Mouse (Mus musculus) kidney, embryonic 14.5 days (tissue): ENCODE results near the gene Myo18b. TPM values are rescaled to one million over a fixed set of nuclear protein-coding genes. Genes with fewer than 3 reads are reported as not detected.

Source experiments
- ATAC-seq: fragments of 200-750 bp; cut with Nextera tagmentation; 2 replicates; pipeline ENCODE4 v1.8.0; 2017; ENCODE audit warnings: moderate number of reproducible peaks, mild to moderate bottlenecking, moderate TSS enrichment, moderate library complexity; ENCODE audit not compliant: low FRiP score, low TSS enrichment
- H3K27ac ChIP-seq: fragments of 300-500 bp; sonication (generic); 2 replicates; pipeline ENCODE4 v1.5.1; 2014; ENCODE audit warnings: low read depth, mild to moderate bottlenecking, low read length, moderate library complexity, mixed read lengths
- H3K27me3 ChIP-seq: fragments of 300-500 bp; sonication (generic); 2 replicates; pipeline ENCODE4 v1.6.1; 2014; ENCODE audit warnings: mild to moderate bottlenecking, low read length; ENCODE audit not compliant: control insufficient read depth, insufficient read depth
- H3K36me3 ChIP-seq: fragments of 300-500 bp; sonication (generic); 2 replicates; pipeline ENCODE4 v1.6.1; 2014; ENCODE audit warnings: low read length, mixed read lengths; ENCODE audit not compliant: control insufficient read depth, insufficient read depth
- H3K4me1 ChIP-seq: fragments of 300-500 bp; sonication (generic); 2 replicates; pipeline ENCODE4 v1.6.1; 2014; ENCODE audit warnings: low read length, mixed read lengths; ENCODE audit not compliant: control insufficient read depth, insufficient read depth
- H3K4me2 ChIP-seq: fragments of 300-500 bp; sonication (generic); replicated peaks from 2 replicates; pipeline ENCODE4 v1.6.1; 2014; ENCODE audit warnings: low read depth, mild to moderate bottlenecking, low read length
- H3K4me3 ChIP-seq: fragments of 300-500 bp; sonication (generic); 2 replicates; pipeline ENCODE4 v1.5.1; 2014; ENCODE audit warnings: mild to moderate bottlenecking, low read length
- H3K9ac ChIP-seq: fragments of 300-500 bp; sonication (generic); 2 replicates; pipeline ENCODE4 v1.6.1; 2014; ENCODE audit warnings: low read depth, mild to moderate bottlenecking, low read length, moderate library complexity
- H3K9me3 ChIP-seq: fragments of 300-500 bp; sonication (generic); 2 replicates; pipeline ENCODE4 v1.6.1; 2016; ENCODE audit warnings: low read length; ENCODE audit not compliant: control insufficient read depth
- WGBS: fragments of 180-500 bp; shearing (Covaris S2); extraction: QIAGEN DNeasy Blood & Tissue Kit; methylation state at CpG from one replicate; pipeline ENCODE4 v1.1.7; 2014; 5-methylcytosine and 5-hydroxymethylcytosine counted together
- polyA plus RNA-seq: library from polyadenylated mRNA; unstranded; fragments of >200 nt; fragmentation: Nextera tagmentation; extraction: Ambion mirVana; gene quantifications from 2 replicates; pipeline ENCODE4 v1.2.1, GENCODE M21; 2014

The Myo18b gene
- polyA plus RNA-seq, 1 experiment from 2014 or later = 0.26 TPM

DNA sequence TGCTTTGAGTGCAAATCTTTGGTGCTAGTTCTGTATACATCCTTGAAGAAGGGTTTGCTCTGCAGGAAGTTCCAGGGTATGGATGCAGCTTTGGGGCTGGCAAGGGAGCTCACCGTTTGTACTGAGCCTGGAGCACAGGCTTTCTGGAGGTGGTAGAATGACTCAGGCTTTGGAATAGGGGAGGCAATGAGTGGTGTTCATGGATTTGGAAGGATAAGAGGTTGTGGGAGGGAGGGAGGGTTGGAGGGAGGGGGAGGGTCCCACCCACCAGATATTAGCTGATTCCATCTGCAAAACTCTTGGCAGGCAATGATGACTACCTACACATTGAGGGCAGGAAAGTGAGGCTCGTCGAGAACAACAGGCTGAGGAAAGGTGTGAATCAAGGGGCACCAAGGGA is 195.4 kb downstream of the Myo18b start:
- Histone ChIP-seq H3K36me3 (no peaks in the 10 kb centered on the region), H3K4me3 (no peak overlapping the region), H3K27me3 (no peaks in the 10 kb centered on the region; the same call in 1 of the 2 replicates), H3K27ac (no peak overlapping the region), H3K9me3 (no peaks in the 10 kb centered on the region), H3K9ac (no peak overlapping the region), H3K4me1 (no peaks in the 10 kb centered on the region), H3K4me2 (no peak overlapping the region)
- WGBS = 39% methylated on average over 3 of the region's 3 CpGs
- ATAC-seq = no peak

DNA sequence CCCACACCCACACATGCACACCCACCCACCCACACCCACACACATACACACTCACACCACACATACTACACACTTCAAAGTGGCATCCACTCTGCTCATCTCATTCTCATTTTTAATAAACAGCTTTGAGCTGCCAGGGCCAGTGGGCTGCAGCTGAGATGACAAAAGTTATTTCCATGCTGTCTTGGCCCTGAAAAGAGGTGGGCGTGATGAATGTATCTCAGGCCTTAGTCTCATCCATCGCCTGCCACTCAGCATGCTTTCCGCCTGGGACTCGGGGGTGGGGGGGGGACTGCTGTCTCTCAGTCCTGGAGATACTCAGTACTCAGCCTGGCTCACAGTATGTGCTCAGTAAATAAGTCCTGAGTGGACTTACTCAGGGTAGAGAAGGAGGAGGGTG is 199.5 kb downstream of the Myo18b start:
- H3K9ac ChIP-seq = no peak overlapping the region
- no peaks in the 10 kb centered on the region for H3K27me3 ChIP-seq
- 82% methylated on average over 4 of the region's 4 CpGs for WGBS
- ATAC-seq = no peak
- no peaks in the 10 kb centered on the region for H3K36me3 ChIP-seq
- H3K9me3 ChIP-seq = no peaks in the 10 kb centered on the region
- H3K4me2 ChIP-seq = no peak overlapping the region
- H3K4me1 ChIP-seq = no peaks in the 10 kb centered on the region
- no peak overlapping the region for H3K27ac ChIP-seq
- no peak overlapping the region for H3K4me3 ChIP-seq

DNA sequence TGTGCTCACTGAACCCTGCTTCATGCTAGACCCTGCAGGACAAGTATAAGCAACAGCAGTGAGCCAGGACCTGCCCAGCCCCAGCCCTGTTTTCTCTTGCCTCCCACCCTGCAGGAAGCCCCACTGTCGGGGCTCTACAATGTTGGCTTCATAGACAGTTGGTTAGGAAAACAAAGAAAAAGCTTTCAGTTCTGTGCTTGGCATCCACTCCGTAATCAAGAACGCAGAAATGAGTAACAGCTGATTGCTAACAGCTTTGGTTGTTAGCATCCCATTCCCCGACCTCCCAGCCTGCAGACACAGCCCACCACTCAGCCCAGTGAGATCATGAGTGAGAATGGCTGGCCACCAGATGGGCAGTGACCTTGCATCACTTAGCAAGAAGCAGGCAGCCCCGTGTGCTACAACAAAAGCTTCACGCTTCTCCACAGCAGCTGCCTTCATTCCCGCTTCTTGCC is 200.9 kb downstream of the Myo18b start:
- no peak overlapping the region for H3K4me2 ChIP-seq
- H3K9ac ChIP-seq = no peak overlapping the region
- no peaks in the 10 kb centered on the region for H3K9me3 ChIP-seq
- H3K36me3 ChIP-seq = no peaks in the 10 kb centered on the region
- no peak overlapping the region for H3K4me3 ChIP-seq
- 51% methylated on average over 7 of the region's 7 CpGs for WGBS
- no peaks in the 10 kb centered on the region for H3K4me1 ChIP-seq
- no peak for ATAC-seq
- H3K27me3 ChIP-seq = no peaks in the 10 kb centered on the region
- no peak overlapping the region for H3K27ac ChIP-seq

DNA sequence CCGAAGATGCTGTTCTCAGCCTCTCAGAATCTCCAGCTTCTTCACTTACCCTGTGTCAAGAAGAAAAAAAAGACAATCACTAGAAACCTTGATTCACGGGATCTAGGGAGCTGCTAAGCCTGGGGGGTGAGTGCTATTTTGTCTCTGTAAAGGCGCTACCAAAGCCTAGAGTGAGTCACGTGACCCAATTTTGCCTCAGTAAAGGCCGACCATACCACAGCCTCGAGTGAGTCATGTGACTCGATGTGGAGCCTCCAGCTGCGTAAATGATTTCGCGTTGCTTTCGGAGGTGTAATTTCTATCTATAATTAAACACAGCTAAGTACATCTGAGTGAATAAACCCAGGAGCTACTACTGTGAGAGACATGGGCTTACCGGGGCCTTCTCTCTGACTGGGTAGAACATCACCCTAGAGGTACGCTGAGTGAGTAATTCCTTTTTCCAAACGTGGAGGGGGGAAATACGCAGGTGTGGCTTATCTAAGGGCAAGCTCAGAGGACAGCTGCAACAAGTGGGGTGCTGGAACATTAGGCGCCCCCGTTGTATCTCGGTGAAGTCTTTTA is 202.8 kb downstream of the Myo18b start:
- Histone ChIP-seq H3K27me3 (no peaks in the 10 kb centered on the region), H3K36me3 (no peaks in the 10 kb centered on the region), H3K9ac (no peak overlapping the region), H3K27ac (no peak overlapping the region), H3K4me2 (no peak overlapping the region), H3K4me3 (no peak overlapping the region), H3K9me3 (no peaks in the 10 kb centered on the region), H3K4me1 (no peaks in the 10 kb centered on the region)
- no peak for ATAC-seq
- 86% methylated on average over 18 of the region's 18 CpGs for WGBS

DNA sequence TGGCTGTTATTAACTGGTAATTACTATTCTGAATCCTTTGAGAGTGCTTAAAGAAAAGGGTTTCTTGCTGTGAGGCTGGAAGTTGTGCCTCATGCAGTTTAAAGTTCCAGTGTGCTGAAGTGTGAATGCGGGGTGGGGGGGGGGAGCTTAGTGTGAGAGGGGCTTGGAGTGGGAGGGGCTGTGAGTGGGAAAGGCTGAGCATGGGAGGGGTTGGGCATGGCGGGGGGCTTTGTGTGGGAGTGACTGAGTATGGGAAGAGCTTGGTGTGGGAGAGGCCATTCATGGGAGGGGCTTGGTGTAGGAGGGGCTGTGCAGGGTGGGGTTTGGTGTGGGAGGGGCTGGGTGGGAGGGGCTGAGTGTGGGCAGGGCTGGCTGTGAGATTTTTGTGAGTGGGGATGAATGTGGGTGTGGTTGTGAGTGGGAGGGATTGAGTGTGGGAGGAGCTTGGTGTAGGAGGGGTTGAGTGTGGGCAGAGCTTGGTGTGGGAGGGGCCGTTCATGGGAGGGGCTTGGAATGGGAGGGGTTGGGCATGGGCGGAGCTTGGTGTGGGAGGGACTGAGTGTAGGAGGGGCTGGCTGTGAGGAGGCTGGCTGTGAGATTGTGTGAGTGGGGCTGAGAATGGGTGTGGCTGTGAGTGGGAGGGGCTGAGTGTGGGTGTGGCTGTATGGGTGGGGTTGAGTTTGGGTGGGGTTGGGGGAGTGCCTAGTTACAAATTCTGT is 208.9 kb downstream of the Myo18b start:
- H3K9ac ChIP-seq = no peak overlapping the region
- H3K4me1 ChIP-seq = no peaks in the 10 kb centered on the region
- H3K27ac ChIP-seq = no peak overlapping the region
- H3K9me3 ChIP-seq = no peaks in the 10 kb centered on the region
- no peak for ATAC-seq
- no peak overlapping the region for H3K4me2 ChIP-seq
- no peaks in the 10 kb centered on the region for H3K36me3 ChIP-seq
- H3K4me3 ChIP-seq = no peak overlapping the region
- WGBS = 59% methylated on average over 4 of the region's 4 CpGs
- no peaks in the 10 kb centered on the region for H3K27me3 ChIP-seq

DNA sequence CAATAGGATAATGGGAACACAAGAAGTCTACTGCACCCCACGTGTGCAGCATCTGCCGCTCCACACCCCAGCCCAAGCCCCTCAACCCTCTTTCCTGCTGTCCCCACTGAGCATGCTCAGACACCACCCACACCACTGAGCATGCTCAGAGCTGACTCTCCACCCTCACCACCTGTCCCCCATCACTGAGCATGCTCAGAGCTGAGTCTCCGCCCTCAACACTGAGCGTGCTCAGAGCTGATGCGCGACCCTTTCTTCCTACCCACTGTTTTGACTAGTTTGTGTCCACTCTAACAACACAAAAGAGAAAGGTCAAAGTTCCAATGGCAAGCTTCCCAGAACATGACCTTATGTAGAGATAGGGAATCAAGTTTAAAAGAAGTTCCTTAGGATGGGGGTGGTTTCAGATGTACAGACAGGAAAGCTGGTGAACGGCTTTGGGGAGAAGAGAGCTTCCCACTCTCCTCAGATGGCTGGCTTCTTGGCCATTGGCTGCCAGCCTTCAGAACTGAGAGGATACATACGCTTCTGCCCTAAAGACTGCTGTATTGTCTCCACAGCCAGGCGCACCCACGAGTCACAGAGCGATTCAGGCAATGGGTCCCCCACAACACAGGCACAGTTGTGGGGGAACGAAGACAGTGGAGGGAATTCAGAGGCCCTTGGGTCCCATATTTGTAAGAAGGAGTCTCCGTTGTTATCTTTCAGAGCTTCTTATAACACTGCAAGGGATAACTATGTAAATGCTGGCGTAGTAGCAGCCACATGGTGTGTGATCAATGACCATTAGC is 209.7 kb downstream of the Myo18b start:
- H3K4me2 ChIP-seq = no peak overlapping the region
- H3K4me3 ChIP-seq = no peak overlapping the region
- no peak overlapping the region for H3K27ac ChIP-seq
- WGBS = 67% methylated on average over 14 of the region's 14 CpGs
- H3K9me3 ChIP-seq = no peaks in the 10 kb centered on the region
- no peaks in the 10 kb centered on the region for H3K27me3 ChIP-seq
- no peak overlapping the region for H3K9ac ChIP-seq
- H3K4me1 ChIP-seq = no peaks in the 10 kb centered on the region
- H3K36me3 ChIP-seq = no peaks in the 10 kb centered on the region
- ATAC-seq = no peak

DNA sequence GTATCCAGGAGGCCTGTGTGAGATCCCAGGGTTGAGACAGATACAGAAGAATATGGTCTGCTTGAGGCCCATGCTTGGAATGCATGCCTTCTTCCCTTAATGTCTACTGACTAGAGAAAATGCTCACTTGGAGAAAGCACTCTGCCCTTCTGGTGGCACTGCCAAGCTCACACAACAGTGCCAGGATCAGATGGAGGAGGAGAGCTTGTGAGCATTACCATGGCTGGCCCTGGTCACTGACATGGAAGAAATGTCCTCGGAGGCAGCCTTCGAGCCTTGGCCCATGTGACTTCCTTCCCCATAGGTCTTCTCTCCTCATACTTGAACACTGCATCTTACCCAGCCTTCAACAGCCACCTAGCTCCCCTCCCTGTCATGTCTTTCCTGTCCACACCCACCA is 216.9 kb downstream of the Myo18b start:
- Histone ChIP-seq H3K4me2 (no peak overlapping the region), H3K27ac (no peak overlapping the region), H3K36me3 (no peaks in the 10 kb centered on the region), H3K9ac (no peak overlapping the region), H3K27me3 (no peaks in the 10 kb centered on the region), H3K4me3 (no peak overlapping the region), H3K9me3 (no peaks in the 10 kb centered on the region), H3K4me1 (no peaks in the 10 kb centered on the region)
- ATAC-seq = no peak
- WGBS = 79% methylated on average over 2 of the region's 2 CpGs

DNA sequence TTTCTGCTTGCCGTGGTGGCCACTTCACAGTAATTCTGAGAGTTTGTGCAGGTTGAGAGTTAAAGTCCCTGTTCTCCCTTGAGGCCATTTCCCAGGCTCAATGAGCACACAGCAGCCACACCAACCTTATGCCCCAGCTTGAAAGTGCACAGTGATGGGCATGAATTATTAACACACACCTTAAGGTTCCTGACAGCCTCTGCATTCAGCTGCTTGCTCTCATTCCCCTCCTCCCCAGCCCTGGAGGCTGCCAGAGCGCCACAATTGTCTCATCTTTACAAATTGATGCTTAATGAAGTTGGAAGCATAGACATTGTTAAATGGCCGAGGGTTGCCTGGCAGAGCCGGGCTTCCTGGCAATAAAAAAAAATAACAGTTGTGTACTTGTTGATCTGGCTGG is 218.0 kb downstream of the Myo18b start:
- H3K4me1 ChIP-seq = no peaks in the 10 kb centered on the region
- no peak overlapping the region for H3K4me3 ChIP-seq
- no peak for ATAC-seq
- no peak overlapping the region for H3K9ac ChIP-seq
- H3K9me3 ChIP-seq = no peaks in the 10 kb centered on the region
- no peak overlapping the region for H3K4me2 ChIP-seq
- 61% methylated on average over 4 of the region's 4 CpGs for WGBS
- no peaks in the 10 kb centered on the region for H3K36me3 ChIP-seq
- H3K27me3 ChIP-seq = no peaks in the 10 kb centered on the region
- H3K27ac ChIP-seq = no peak overlapping the region

DNA sequence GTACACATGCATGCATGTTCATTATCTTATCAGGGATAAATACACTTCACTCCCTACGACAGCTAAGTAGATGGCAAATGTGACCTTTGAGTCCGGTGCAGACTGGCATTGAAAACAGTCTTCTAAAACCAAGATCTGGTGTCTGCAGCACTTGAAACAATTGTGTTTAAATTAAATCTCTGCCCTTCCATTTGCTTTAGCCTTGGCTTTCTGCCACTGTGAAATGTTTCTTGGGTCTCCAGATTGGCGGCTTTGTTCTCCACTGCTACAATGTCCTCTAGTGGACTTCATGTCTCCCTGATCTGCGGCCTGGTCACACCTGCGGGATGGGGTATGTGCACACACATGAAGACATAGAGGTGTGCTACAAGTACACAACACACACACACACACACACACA is 221.4 kb downstream of the Myo18b start:
- Histone ChIP-seq H3K4me2 (no peak overlapping the region), H3K4me3 (no peak overlapping the region), H3K27ac (no peak overlapping the region), H3K9ac (no peak overlapping the region), H3K27me3 (no peaks in the 10 kb centered on the region), H3K36me3 (no peaks in the 10 kb centered on the region), H3K9me3 (no peaks in the 10 kb centered on the region), H3K4me1 (no peaks in the 10 kb centered on the region)
- ATAC-seq = no peak
- 78% methylated on average over 5 of the region's 5 CpGs for WGBS
